Mouse (Mus musculus): ENCODE data around the gene Fbxo46.

- TF ChIP-seq CTCF (IDR thresholded peaks at IDR 0.05; ENCODE audit: borderline replicate concordance, insufficient read depth, low read length) (no peak), POLR2A (IDR thresholded peaks at IDR 0.05; ENCODE audit: low read depth, low read length) (no peak)
Observed at GRCm38 (mm10) chr7:19179936-19180335, 60.3 kb downstream of the Fbxo46 start.

Measured in embryonic fibroblast, embryonic 13.5 days (primary cell).